Mouse (Mus musculus) spleen, adult 12 weeks (tissue): Measurements from ENCODE around the gene Fam53b.
A peak's percentile ranks its signal among the peaks of the same experiment; 100 is the strongest.

Experiments
- DNase-seq: peaks from one replicate; pipeline ENCODE4 v3.0.0; 2022; ENCODE audit warnings: low spot score

Gene Fam53b

DNA sequence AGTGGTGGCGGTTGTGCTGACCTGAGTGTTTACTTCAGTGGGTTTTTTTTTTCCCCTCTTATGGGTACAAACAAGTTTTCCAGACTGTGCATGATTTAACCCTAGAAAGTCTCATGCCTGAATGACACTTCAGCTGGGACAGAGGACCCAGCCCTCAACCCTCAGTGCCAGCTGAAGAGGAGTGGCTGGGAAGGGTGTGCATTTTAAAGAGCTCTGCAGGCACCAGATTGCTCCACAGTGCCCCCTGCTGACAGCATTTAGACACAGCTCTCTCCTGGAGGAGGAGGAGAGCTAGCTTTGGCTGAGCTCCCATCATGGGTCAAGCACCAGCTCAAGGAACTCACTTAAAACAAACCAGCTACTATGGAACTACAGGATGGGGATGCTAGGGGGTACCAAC lies 2.8 kb downstream of the Fam53b start:
- DNase-seq, result peak; percentile 85

DNA sequence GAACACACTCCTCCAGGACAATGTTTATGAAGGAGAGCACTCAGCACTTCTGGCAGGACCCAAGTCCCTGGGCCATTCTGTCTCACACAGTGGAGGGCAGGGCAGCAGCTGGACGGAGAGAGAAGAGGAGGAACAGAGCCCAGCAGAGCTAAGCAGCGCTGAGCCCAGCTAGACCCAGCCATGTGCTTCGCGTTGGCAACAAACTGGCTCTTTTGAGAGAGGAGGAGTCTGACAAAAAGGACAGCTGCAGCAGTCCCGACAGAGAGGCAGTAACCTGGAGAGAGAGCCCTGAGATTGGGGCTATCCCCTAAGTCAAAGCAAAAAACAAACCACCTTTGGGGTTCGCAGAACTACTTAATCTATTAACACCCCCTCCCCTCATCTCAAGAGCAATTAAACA lies 3.3 kb downstream of the Fam53b start:
- no peak for DNase-seq

DNA sequence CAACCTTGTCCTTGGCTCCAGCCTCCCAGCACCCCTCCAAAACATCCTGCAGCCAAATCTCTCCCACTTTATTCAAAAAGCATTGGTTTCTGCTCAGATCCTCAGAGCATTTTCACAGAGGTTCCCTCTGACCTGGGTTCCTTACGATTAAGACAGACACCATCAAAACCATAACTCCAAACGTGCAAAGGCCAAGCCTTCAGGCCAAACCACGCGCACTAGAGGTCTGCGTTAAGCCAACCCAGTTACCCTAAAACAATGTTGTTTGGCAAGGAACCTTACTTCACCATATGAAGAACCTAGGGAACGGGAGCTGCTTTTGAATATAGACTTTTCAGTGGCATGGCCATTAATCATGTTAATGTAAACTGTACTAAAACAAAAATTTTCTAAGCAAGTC lies 4.0 kb downstream of the Fam53b start:
- DNase-seq, result no peak

DNA sequence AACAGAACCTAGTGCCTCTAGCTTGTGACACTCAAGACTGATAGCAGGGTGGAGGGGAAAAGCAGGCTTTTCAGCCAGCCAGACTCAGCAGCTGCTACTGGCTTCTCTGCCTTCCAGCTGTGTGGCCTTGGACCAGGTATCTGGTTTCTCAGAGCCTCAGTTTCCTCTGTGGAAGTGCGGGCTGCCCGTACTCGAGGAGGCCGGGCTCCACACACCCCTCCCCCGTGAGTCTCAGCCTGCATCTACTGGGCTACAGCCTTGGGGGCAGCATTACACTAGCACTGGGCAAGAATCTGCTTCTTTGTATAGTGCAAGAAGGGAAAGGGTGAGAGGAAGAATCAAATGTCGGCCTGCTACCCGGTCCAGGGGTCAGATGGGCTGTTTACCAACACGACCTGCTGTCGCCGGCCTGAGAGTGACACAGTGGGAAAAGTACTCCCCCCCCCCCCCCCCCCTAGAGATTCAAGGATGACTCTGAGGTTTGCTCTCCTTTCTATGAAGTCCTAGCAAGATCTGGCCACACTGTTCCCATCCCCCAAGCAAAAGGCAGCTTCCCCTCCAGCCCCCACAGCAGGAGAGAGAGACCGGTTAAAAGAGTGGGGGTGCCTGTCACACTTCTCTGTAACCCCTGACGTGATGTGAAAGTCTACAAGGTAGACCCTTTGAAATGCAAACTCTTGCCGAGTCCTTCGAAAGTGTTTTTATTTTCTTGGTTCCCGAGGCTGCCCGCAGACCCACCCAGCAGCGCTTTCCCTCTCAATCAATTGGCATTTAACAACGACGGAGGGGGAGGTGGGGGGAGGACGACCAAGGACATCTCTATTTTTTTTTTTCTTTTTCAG lies 4.6 kb downstream of the Fam53b start:
- DNase-seq, result no peak

- no peak for DNase-seq
Observed at GRCm38 (mm10) chr7:132808051-132808796, 5.5 kb downstream of the Fam53b start.

DNA sequence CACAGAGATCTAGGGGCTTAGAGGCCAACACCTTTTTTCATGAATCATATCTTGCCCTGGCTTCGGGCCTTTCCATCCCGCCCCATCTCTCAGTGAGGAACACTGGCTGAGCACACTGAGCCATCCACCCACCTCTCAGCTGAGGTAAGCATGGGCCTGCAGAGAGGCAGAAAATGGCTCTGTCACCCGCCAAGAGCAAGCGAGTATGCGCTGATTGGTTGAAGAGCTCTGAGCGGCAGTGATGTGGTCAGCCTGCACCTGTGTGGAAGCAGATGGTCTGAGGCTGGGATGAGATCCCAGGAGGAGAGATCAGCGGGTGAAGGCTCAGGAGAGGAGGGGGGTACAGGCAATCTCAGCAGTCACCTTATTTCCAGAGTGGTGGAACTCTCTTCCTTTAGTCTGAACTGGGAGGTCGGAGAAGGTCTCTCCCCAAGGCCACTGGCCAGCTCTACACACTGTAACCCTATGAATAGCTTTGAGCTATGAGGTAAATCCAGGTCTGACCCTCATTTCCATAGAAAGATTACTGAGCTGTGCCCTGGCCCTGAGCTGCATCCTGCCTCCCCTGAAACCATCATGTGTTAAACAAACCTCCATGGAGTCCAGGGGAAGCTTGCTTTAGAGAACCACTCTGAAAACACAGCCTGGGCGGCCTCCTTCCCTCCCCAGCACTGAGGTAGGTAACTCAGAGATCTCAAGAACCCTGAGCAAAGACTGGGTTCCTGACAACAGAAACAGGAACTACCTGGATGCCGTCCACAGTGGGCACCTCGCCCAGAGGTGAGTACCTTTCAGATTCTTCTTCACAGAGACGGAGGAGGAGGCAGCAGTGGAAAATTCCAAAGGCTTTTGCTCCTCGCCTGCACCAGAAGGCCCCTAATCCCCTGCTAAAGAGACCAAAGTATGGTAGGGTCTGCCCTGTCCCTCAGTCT lies 6.5 kb downstream of the Fam53b start:
- no peak for DNase-seq

DNA sequence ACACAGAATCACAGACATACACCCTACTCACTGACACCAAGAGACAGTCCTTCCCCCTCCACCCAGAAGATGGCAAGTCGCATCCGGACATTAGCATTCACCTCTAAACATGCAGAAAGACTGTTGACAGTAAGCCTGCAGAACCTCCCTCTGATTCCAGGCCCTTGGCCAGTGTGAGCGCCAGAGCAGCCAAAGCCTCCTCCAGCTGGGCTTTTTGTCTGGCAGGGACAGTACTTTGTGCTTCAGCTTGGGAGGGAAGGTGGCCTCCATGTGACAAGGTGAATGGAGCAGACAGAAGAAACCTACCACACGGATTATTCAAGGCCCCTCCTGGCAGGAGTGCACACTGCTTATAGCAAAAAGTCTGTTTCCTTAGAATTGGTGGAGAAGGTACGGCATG lies 7.4 kb downstream of the Fam53b start:
- no peak for DNase-seq

GRCm38 (mm10) chr7:132804951-132805350 lies 8.7 kb downstream of the Fam53b start:
- no peak for DNase-seq

- DNase-seq, result no peak
Observed at GRCm38 (mm10) chr7:132804461-132804860, 9.2 kb downstream of the Fam53b start.

DNA sequence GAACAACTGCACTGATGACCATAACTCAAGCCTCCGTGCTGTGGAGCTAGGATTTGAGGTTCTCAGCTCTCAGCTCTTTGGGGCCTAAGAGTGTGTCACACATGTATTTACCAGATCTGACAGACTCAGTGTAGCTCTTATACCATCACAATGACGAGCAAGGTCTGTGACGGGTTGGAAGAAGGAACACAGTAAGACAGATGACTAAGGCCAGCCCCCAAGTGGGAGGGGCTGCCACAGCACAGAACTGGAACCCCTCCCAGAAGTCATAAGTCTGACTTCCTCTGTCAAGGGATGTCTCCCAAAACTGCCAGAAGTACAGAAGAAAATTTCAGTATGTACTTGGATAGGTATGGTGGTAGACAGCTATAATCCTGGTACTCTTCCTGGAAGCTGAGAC lies 9.7 kb downstream of the Fam53b start:
- DNase-seq, result no peak

GRCm38 (mm10) chr7:132803336-132803735 lies 10.3 kb downstream of the Fam53b start:
- DNase-seq, result no peak

DNA sequence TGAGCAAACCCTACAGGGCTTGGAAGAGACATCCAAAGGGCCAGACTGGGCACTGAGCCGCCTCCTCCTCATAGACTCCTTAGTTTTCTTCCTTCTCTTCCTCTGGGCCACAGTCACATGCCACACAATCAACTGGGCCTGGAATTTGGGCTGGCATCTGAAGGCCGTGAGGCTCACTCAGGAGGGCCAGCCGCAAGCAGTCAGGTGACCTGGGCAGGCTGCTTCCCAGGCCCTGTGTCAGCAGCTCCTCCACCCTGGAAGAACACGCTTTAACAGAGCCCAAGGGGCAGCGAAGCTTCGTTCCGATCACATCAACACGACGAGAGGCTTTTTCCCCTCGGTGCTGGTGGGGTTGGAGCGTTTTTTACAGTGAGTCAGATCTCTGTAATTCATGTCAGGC lies 11.0 kb downstream of the Fam53b start:
- no peak for DNase-seq

DNA sequence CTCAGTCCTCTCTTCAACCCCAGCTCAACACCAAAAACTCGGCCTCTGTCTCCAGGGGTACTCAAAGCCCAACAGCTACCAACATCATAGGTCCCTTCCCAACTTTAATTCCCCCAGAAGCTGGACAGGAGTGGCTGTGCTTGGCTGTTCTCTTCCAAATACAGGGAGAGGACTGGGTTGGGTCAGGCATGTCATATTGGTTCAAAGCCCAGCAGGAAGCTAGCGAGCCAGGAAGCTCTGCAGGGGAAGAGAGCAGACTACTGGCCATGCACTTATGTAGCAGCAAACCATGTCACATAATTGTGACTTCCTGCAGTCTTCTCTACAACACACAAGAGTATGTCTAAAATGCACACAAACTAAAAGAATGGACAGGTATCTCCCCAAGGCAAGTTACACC lies 11.6 kb downstream of the Fam53b start:
- DNase-seq, result no peak

DNA sequence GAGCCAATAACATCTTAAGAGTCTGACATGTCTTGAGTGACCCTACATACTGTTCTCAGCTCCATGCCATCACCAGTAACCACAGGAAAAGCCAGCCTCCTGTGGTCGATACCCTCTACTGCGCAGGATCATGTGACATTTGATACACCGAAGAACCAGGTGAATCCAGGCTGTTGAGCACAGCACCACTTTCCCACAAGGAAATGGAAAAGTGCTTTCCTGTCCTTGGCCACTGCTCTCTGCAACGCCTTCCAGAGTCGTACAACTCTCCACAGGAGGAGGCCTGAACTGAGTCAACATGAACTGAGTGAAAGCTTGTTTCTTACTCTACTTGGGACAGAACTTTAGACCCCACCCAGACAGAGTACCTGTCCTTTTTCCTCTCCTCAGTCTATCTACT lies 12.2 kb downstream of the Fam53b start:
- no peak for DNase-seq

- DNase-seq, result no peak
Observed at GRCm38 (mm10) chr7:132800868-132801267, 12.8 kb downstream of the Fam53b start.

GRCm38 (mm10) chr7:132799119-132800016 lies 14.3 kb downstream of the Fam53b start:
- DNase-seq, result no peak

GRCm38 (mm10) chr7:132795141-132795540 lies 18.5 kb downstream of the Fam53b start:
- no peak for DNase-seq

DNA sequence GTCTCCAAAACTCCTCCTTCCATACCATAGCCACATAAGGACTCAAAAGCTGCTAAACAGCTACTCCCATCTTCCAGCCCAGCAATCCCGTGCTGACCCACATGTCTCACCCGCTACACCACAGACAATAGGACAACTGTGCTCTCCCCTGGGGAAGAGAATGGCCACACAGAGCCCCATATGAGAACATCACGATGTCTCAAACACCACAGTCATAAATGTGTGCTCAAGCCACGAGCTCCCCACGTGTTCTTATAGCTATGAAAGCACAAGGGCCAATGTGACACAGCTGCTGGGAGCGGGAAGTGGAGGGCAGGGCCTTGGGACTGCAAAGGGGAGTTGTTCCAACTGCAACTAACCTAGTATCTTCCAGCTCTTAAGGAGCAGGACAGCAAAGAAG lies 20.2 kb downstream of the Fam53b start:
- DNase-seq, result no peak

GRCm38 (mm10) chr7:132790447-132791219 lies 23.1 kb downstream of the Fam53b start:
- DNase-seq, result no peak

DNA sequence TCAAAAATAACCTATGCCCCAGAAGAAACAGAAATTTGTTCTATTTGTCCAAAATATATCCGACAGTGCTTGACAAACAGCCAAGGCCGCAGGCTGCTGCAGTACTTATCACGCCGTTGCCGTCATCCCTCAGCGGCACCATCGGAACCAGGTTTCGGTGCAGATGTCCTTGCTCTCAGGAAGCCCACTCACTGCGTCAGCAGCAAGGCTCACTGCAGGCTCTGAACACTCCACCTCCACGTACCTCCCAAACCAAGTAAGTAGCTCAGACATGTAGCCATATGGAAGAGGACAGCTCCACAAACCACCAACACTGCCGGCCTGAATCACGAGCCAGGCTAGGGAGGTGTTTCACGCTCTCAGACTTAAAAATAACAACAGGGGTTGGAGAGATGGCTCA lies 24.9 kb downstream of the Fam53b start:
- DNase-seq, result no peak
